Mouse (Mus musculus) effector memory CD4-positive, alpha-beta T cell, adult 7 months (primary cell): ENCODE results near the gene Gfi1. TPM values are rescaled to one million over a fixed set of nuclear protein-coding genes. Genes with fewer than 3 reads are reported as not detected.

Experiments used
- polyA plus RNA-seq: library from polyadenylated mRNA; unstranded; fragments of 100-300 nt; shearing (Covaris generic); gene quantifications from one replicate; pipeline ENCODE4 v1.2.1, GENCODE M21; 2017

The Gfi1 gene
- polyA plus RNA-seq = 13.3 TPM

GRCm38 (mm10) chr5:107725435-107726261 is at the start of gene Gfi1:
TSS of gene Gfi1 (minus strand) at chr5:107726036.

Other genes starting within 250 kb of the Gfi1 start
- not detected for gene Gm42669, start 218.4 kb downstream of the Gfi1 start, polyA plus RNA-seq
- gene 1700028K03Rik, start 191.3 kb downstream of the Gfi1 start, polyA plus RNA-seq = 0.59 TPM
- gene Rpap2, start 128.7 kb downstream of the Gfi1 start, polyA plus RNA-seq = 15.5 TPM
- gene Glmn, start 128.1 kb downstream of the Gfi1 start, polyA plus RNA-seq = 16.3 TPM
- 0.45 TPM for gene Ube2d2b, start 104.1 kb upstream of the Gfi1 start, polyA plus RNA-seq
- 1.9 TPM for gene Evi5, start 149.1 kb upstream of the Gfi1 start, polyA plus RNA-seq
- gene Rpl5, start 174.5 kb upstream of the Gfi1 start, polyA plus RNA-seq = 26.6 TPM